Mouse (Mus musculus) brain, adult 10 weeks (tissue): ENCODE measurements around the gene Fam102a. TPM values are rescaled to one million over a fixed set of nuclear protein-coding genes. Genes with fewer than 3 reads are reported as not detected.

ENCODE experiments used
- polyA plus RNA-seq: library from polyadenylated mRNA; stranded (reverse); fragments of 350-450 nt; fragmentation: Illumina TruSeq; extraction: RNeasy Lipid Tissue Mini Kit (QIAGEN cat#74804); gene quantifications from one replicate; pipeline ENCODE4 v1.2.3, GENCODE M21; 2015; ENCODE audit warnings: low read depth, low replicate concordance

Fam102a gene
- polyA plus RNA-seq, result 45.6 TPM

DNA sequence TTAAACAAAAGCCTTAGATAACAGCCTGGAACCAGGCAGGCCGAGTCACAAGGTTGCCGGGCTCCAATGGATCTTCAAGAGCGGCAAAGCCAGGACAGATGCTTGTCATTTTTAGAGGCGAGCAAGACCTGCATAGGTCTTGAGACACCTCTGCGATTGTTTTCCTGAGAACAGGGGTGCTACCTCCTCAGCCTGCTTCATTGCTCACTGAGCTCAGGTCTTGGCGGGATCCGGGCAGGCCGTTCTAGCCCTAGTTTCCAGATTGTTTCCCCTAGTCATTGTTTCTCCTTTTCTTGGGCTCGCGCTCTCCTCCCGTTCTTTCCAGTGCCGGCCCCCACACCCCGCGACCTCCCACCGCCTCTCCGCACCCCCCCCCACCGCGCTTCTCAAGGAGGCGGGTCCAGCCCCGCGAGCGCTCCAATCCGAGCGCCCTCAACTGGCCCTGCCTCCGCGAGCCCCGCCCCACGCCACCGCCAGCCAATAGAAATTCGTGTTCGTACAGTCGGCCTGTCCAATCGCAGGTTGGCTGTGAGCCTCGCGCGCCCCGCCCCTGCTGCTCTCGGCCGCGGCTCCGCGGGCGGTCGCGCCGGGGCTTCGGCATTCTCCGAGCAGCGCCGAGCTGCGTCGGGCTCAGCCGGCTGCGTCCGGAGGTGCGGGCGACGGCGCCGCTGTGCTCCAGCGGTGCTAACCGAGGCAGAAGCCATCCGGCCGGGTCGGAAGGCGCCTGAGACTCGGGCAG, at the start of gene Fam102a:
Gene Fam102a, plus strand, starts transcription at position 600 of the 739 bp plus-strand sequence.

DNA sequence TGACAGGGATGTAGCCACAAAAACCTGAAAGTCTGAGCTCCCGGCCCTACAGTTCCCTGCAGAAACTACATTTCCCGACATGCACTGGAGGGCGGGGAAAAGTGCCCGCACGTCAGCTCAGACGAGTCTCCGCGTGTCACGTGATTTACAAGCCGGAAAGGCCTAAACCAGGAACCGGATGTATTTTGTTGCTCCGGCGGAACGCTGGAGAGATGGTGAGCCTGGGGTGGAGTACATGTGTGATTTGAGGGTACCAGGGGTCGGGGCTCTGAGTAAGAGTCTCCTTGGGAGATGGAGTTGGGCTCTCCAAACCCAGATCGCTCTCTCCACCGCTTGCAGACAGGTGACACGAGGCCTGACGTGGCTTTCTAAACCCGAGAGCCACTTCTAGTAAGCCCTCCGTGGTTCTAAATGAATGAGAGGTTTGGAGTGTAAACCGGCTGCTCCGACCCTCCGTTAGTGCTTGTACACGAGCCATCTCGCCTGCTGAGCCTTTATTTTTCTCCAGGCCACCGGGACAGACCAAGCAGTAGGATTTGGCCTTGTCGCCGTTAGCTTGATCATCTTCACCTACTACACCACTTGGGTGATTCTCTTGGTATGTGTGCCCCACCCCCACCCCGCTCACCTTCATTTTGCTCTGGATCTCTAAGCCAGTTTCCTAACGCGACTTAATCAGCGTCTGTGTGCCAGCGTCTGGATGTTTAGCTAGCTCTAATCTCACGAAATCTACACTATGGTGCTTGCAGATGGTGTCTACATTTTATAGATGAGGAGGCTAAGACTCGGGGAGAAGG, 35.8 kb downstream of the Fam102a start, which contains the start of gene Dpm2:
Gene Dpm2, plus strand, starts transcription at position 161 of the 797 bp plus-strand sequence.

DNA sequence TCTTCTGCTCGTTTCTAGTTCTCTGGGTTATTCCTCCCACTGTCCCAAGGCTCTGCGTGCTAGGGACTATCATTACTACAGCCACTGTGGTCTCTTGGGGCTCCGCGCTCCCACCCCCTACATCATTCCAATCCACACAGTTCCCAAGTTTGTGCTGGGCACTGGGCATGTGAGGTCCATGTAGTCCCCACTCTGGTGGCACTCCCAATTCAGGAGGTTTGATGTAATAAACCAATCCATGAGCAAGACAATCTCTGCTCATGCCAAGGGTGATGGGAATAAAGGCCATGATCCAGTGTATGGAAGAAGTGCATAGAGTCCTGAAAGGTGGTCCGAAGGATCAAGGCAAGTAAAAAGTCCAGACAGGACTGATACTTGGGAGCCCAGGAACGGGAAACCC, 39.4 kb downstream of the Fam102a start, which contains the start of gene Pip5kl1:
Gene Pip5kl1, plus strand, starts transcription at position 301 of the 400 bp plus-strand sequence.

DNA sequence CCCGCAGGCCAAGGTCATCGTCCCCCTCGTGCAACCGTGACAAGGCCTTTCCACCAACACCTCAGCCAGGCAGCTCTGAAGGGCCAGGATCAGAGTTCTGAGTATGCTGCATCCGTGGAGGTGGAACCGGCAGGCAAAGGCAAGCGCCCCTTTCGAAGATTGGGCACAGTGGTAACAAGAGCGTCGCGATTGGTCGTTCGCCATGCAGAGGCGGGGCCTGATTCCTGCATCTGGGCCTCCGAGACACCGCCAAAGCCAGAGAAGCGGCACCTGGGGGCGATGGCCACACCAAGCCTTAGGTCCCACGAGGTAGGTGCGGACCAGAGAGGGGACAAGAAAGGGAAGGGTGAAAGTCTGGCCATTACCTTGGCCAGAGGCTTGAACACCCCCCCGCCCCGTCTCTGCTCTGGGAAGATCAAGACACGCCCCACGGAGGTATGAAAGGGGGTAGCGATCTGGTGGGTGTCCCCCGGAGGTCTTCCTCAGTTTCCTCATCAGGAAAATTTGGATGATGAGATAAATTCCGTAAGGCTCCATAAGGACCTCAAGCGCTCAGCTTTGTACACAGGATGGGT, 40.5 kb downstream of the Fam102a start, which contains the start of gene 9430097D07Rik:
Gene 9430097D07Rik, minus strand, starts transcription at position 99 of the 575 bp plus-strand sequence.

DNA sequence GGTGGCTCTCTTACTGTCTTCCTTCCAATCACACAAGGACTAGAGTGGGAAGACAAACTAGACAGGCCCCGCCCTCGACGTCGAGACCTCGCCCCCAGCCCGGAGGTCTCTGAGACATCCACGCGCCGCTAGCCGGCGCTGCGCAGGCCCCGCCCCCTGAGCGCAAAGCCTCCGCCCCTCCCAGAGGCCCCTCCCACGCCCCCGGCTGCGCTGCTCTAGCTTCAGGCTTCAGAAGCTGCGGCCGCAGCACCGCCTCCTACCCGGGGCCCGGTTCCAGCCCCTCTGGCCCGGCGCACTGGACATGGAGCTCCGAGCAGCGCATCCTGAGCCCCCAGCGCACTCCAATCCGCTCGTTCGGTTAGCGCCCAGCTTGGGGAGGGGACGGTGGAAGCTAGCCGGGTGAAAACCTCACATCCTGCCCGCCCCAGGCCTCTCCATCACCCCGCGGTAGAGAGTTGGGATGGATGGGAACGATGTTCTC, 51.8 kb downstream of the Fam102a start, which contains the start of gene St6galnac4:
Gene St6galnac4, plus strand, starts transcription at position 225 of the 481 bp plus-strand sequence.

DNA sequence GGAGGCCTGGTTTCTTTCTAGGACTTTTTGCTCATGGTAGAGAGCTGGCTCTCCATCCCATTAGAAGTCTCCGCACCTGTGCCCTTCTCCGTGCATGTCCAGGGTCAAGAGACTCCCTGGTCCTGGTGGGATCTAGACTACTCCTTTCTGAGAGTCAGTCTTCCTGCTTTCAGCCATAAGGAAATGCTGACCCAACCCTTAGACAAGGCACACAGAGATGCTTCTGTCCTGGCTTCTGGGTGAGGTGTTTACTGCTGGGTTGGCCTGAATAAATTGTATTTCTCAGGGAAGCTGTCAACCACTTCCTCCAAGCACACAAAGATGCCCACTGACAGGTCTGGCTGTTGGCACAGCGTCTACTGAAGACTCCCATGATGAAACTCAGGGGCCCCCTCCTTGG, 64.3 kb downstream of the Fam102a start, which contains the start of gene St6galnac6:
Gene St6galnac6, plus strand, starts transcription at position 301 of the 400 bp plus-strand sequence.

Other genes starting within 250 kb of the Fam102a start
- 61.7 TPM for gene Golga2, start 247.9 kb upstream of the Fam102a start, polyA plus RNA-seq
- gene Swi5, start 247.3 kb upstream of the Fam102a start, polyA plus RNA-seq, result 488 TPM
- 59.5 TPM for gene Ciz1, start 183.0 kb upstream of the Fam102a start, polyA plus RNA-seq
- 752 TPM for gene Dnm1, start 182.0 kb upstream of the Fam102a start, polyA plus RNA-seq
- gene 1110008P14Rik, start 153.4 kb upstream of the Fam102a start, polyA plus RNA-seq, result 442 TPM
- gene Lcn2, start 147.1 kb upstream of the Fam102a start, polyA plus RNA-seq, result 1.5 TPM
- 60.8 TPM for gene Ptges2, start 139.4 kb upstream of the Fam102a start, polyA plus RNA-seq
- gene Naif1, start 84.9 kb upstream of the Fam102a start, polyA plus RNA-seq, result 2.4 TPM
- gene Slc25a25, start 83.9 kb upstream of the Fam102a start, polyA plus RNA-seq, result 57.6 TPM
- 99.3 TPM for gene Dpm2, start 35.5 kb downstream of the Fam102a start, polyA plus RNA-seq
- 10.5 TPM for gene Pip5kl1, start 39.5 kb downstream of the Fam102a start, polyA plus RNA-seq
- gene 9430097D07Rik, start 40.4 kb downstream of the Fam102a start, polyA plus RNA-seq, result 0.71 TPM
- gene St6galnac4, start 51.8 kb downstream of the Fam102a start, polyA plus RNA-seq, result 30.5 TPM
- 122 TPM for gene St6galnac6, start 64.4 kb downstream of the Fam102a start, polyA plus RNA-seq
- gene Ak1, start 86.4 kb downstream of the Fam102a start, polyA plus RNA-seq, result 123 TPM
- 20.2 TPM for gene Eng, start 111.3 kb downstream of the Fam102a start, polyA plus RNA-seq
- gene Fpgs, start 168.8 kb downstream of the Fam102a start, polyA plus RNA-seq, result 8.9 TPM
- gene Cdk9, start 177.7 kb downstream of the Fam102a start, polyA plus RNA-seq, result 127 TPM
- gene Sh2d3c, start 185.7 kb downstream of the Fam102a start, polyA plus RNA-seq, result 15.5 TPM
- gene 6330409D20Rik, start 205.7 kb downstream of the Fam102a start, polyA plus RNA-seq, result 2.6 TPM
- gene Tor2a, start 221.9 kb downstream of the Fam102a start, polyA plus RNA-seq, result 35.2 TPM
- gene Ttc16, start 240.3 kb downstream of the Fam102a start, polyA plus RNA-seq, result 1.5 TPM
- gene Ptrh1, start 240.5 kb downstream of the Fam102a start, polyA plus RNA-seq, result 6.8 TPM
- 1.3 TPM for gene Cfap157, start 249.1 kb downstream of the Fam102a start, polyA plus RNA-seq